Mouse (Mus musculus) thymus, adult 2 months (tissue): ENCODE results near the gene Fbxl12.

Experiments used
- CTCF ChIP-seq: fragments of 200-500 bp; IDR thresholded peaks from 2 replicates; pipeline ENCODE4 v1.5.1; 2012; ENCODE audit warnings: mild to moderate bottlenecking, control low read depth, low read length, moderate library complexity, borderline replicate concordance; ENCODE audit not compliant: control insufficient read depth, poor library complexity, insufficient read depth; ENCODE audit errors: extremely low read depth
- POLR2A ChIP-seq: fragments of 200-500 bp; IDR thresholded peaks from 2 replicates; pipeline ENCODE4 v1.6.1; 2012; ENCODE audit warnings: mild to moderate bottlenecking, low read length, control low read depth, moderate library complexity; ENCODE audit not compliant: control insufficient read depth, poor library complexity, insufficient read depth; ENCODE audit errors: extremely low read depth

- TF ChIP-seq POLR2A (no peak), CTCF (no peak)
These were observed 48.3 kb upstream of the Fbxl12 start for GRCm38 (mm10) chr9:20692863-20693262.
